Mouse (Mus musculus) adrenal gland, postnatal 14 days (tissue): ENCODE measurements at regions not wholly inside any gene's neighbourhood (a gene's known extent, or its start where the extent isn't known, plus 50 kb on each side); places are given as distances from the start of the nearest gene placed in this dataset.

Experiments
- DNase-seq: peaks from one replicate; pipeline ENCODE4 v3.0.0; 2021; ENCODE audit warnings: mixed read lengths

- DNase-seq: no peak
Observed at GRCm38 (mm10) chr19:23044510-23045464, 96.2 kb upstream of the Klf9 start.

DNA sequence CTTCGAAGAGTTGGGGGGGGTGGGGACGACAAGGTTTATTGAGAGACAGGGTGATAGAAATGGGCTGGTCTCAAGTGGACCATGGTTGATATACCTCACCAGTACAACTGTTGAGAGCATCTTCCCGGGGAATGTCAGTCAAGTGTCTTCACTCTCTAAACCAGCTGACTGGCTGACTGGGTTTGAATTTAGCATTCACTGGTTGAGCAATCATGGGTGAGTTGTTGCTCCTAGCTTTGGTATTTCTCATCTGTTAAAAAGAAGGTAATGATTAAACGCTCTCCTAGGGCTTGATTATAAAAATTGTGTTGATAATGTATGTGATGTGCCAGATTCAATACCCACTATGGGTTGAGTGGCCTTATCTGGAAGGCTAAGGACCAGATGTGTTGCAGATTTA is 89.6 kb upstream of the Klf9 start:
- no peak for DNase-seq

GRCm38 (mm10) chr19:23054440-23054839 is 86.6 kb upstream of the Klf9 start:
- DNase-seq: no peak

DNA sequence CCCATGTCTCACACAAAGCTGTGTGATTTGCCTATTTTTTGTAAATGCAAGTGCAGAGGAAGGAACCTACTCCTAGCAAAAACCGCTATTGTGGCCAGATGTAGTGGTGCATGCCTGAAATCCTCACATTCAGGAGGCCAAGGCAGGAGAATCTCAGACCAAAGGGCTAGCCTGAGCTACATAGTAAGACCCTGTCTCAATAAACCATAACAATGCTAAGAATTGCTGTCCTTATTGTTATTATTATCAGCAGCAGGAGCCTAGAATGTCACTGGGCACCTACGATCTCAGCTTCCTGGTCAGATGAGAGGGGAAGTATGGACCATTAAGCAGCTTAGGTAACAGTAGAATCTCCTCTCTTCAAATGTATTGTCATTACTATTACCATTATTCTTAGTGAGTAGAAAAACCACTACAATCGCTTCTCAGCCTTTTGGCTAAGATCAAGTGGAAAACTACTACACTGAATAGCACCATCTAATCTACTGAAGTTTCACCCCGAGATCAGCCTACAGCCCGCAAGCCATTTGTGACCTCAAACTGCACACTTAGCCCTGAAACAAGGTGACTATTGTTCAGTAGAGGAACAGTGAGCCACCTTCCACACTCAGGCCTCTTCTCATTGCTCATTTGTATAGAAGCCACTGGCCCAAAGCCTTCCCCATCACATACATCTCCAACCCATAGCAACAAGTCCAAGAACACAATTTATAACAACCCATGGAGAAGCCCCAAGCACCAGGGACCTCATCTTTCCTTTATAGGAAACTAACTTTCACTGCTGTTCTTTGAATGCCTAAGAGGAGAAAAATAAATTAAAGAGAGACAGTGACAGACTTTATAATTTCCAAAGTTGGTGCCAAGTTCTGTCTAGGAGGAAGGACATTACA is 84.9 kb upstream of the Klf9 start:
- no peak for DNase-seq

GRCm38 (mm10) chr19:23056851-23057707 is 83.9 kb upstream of the Klf9 start:
- peak; percentile 89 for DNase-seq

GRCm38 (mm10) chr19:23057739-23058501 is 83.1 kb upstream of the Klf9 start:
- peak; percentile 60 for DNase-seq

DNA sequence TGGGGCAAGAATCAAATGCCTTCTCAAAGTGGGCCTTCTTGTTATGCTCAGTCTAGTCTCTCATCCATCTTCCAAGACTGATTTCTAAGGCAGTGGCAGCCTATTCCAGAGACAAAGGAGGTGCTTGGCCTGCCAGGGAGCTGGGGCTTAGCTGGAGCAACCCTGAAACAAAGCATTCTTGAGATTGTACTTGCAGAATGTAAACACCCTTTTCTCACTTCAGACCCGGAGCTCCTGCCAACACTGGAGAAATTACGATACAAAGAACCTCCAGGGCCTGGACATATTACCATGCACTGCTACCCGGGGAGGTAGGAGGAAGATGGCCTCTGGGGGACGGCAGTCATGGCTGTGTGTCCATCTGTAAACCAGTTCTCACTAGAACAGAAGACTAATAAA is 82.5 kb upstream of the Klf9 start:
- no peak for DNase-seq

DNA sequence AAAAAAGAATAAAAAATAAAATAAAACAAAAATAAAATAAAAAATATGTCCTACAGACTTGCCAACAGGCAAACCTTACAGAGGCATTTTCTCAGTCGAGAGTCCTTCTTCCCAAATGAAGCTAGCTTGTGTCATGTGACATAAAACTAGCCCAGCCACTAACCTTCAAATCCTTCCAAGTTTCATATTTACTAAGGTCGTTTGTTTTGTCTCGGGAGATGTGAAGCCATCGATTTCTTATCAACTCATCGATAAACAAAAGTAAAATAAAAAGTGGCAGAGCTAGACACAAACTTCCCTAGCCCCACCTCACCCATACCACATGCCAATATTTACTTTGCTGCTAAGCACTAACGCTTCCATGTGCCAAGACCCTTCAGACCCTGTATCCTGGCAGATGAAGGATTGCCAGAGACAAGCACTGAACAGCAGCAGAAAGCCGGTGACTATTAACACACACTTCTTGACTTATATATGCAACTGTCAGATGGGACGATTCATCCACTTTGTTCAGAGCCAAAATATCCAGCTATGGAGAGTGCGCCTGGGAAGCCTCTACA is 79.9 kb upstream of the Klf9 start:
- no peak for DNase-seq

- DNase-seq: no peak
Observed at GRCm38 (mm10) chr19:23061906-23062305, 79.1 kb upstream of the Klf9 start.

GRCm38 (mm10) chr19:23062851-23063250 is 78.2 kb upstream of the Klf9 start:
- no peak for DNase-seq

DNA sequence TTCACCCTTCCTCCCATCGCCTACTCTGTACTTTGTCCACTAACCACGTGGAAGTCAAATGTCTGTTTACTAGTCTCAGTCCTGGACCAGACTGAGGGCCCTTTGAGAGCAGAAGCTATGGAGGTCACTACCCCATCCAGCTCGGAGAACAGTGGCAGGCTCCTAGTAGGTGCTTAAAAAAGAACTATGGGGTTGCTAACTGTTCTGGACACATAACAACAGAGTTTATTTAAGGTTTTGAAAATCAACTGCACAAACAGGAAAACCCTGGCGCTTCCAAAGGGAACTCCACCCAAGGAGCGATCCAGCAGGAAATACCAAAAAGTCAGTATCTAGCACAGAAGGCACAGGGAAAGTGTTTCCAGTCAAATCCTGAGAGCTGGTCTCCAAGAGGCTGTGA is 75.5 kb upstream of the Klf9 start:
- DNase-seq: peak; percentile 37

DNA sequence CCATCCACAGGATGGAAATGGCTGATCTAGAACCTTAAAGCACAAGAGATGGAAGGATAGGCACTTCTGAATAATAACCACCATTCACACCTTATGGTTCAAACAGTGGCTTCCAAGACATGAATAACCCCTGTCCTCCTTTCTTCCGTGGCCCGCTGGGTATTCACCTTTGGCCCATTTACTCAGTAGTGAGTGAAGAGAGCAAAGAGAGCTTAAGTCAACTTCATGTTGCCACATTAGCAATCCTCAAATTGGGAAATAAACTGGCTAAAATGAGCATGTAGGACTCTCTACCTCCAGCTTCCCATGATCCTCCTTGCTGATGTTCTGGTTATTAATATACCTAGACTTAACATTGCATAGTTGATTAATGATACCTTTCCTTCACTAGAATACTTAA is 74.3 kb upstream of the Klf9 start:
- DNase-seq: peak; percentile 50

GRCm38 (mm10) chr19:23068600-23068999 is 72.4 kb upstream of the Klf9 start:
- no peak for DNase-seq

- DNase-seq: no peak
Observed at GRCm38 (mm10) chr19:23069656-23070055, 71.4 kb upstream of the Klf9 start.

- no peak for DNase-seq
Observed at GRCm38 (mm10) chr19:23071000-23071399, 70.0 kb upstream of the Klf9 start.

GRCm38 (mm10) chr19:23074602-23075570 is 66.1 kb upstream of the Klf9 start:
- no peak for DNase-seq

DNA sequence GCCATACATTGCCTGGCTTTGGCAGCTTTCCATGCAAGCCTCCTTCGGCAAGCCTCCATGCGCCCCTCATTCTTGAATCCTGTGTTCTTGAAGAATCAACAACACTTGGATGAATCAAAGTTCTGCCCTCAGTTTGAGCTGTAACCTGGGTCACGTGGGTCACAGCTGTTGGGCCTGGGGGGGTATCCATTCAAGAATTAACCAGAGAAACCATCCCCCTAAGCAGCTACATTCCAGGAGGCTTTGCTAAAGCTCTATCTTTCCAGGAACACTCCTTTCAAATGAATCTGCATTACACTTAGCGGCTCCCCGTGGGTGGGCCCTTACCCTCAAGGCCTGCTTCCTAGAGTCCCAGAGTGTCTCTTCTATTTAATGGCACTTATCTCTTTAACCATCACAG is 65.2 kb upstream of the Klf9 start:
- DNase-seq: no peak

- no peak for DNase-seq
Observed at GRCm38 (mm10) chr19:23085173-23085660, 55.8 kb upstream of the Klf9 start.

GRCm38 (mm10) chr19:23087575-23087974 is 53.5 kb upstream of the Klf9 start:
- DNase-seq: no peak

- DNase-seq: no peak
Observed at GRCm38 (mm10) chr19:23089081-23089480, 51.9 kb upstream of the Klf9 start.
